Mouse (Mus musculus) limb, embryonic 15.5 days (tissue): ENCODE data around the gene Ikzf3. TPM values are rescaled to one million over a fixed set of nuclear protein-coding genes. Genes with fewer than 3 reads are reported as not detected.

Experiments used
- ATAC-seq: fragments of 200-750 bp; cut with Nextera tagmentation; 2 replicates; pipeline ENCODE4 v1.8.0; 2017; ENCODE audit warnings: low read depth, moderate TSS enrichment; ENCODE audit not compliant: insufficient number of reproducible peaks, low FRiP score, low TSS enrichment
- H3K27ac ChIP-seq: fragments of 300-500 bp; sonication (generic); 2 replicates; pipeline ENCODE4 v1.5.1; 2015; ENCODE audit warnings: moderate library complexity, mild to moderate bottlenecking, inconsistent platforms
- H3K27me3 ChIP-seq: fragments of 300-500 bp; sonication (generic); 2 replicates; pipeline ENCODE4 v1.6.1; 2015; ENCODE audit warnings: inconsistent platforms
- H3K36me3 ChIP-seq: fragments of 300-500 bp; sonication (generic); 2 replicates; pipeline ENCODE4 v1.6.1; 2015; ENCODE audit warnings: inconsistent platforms
- H3K4me1 ChIP-seq: fragments of 300-500 bp; sonication (generic); 2 replicates; pipeline ENCODE4 v1.6.1; 2015; ENCODE audit warnings: inconsistent platforms
- H3K4me2 ChIP-seq: fragments of 300-500 bp; sonication (generic); 2 replicates; pipeline ENCODE4 v1.6.1; 2015; ENCODE audit warnings: mild to moderate bottlenecking, inconsistent platforms
- H3K4me3 ChIP-seq: fragments of 300-500 bp; sonication (generic); 2 replicates; pipeline ENCODE4 v1.5.1; 2015; ENCODE audit warnings: mild to moderate bottlenecking, inconsistent platforms
- H3K9ac ChIP-seq: fragments of 300-500 bp; sonication (generic); 2 replicates; pipeline ENCODE4 v1.6.1; 2015; ENCODE audit warnings: inconsistent platforms
- H3K9me3 ChIP-seq: fragments of 300-500 bp; sonication (generic); 2 replicates; pipeline ENCODE4 v1.6.1; 2016; ENCODE audit warnings: inconsistent platforms
- WGBS: fragments of 180-500 bp; shearing (Covaris S2); methylation state at CpG from one replicate; pipeline ENCODE4 v1.1.7; 2015; 5-methylcytosine and 5-hydroxymethylcytosine counted together
- polyA plus RNA-seq: library from polyadenylated mRNA; unstranded; fragments of >200 nt; fragmentation: Nextera tagmentation; extraction: Ambion mirVana; gene quantifications from 2 replicates; pipeline ENCODE4 v1.2.1, GENCODE M21; 2015

Ikzf3 gene
- polyA plus RNA-seq, 1 experiment from 2014 or later, result 0.74 TPM

DNA sequence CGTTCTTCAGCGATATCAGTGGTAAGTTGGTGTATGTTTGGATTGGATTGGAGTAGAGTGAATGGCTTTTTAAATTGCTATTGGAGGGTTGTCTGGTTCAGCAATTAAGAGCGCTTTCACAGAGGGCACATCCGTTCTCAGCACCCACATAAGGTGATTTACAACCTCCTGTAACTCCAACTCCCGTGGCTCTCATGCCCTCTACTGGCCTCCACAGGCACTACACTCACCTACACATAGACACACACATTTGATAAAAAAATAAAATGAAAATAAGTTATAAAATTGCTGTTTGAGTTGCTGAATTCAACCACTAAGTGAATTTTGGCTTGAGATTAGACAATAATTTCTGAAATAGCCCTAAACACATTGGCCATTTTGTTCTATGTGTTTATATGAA is 5.5 kb downstream of the Ikzf3 start:
- Histone ChIP-seq H3K4me3 (no peak overlapping the region), H3K4me1 (peaks cover 2% of the 10 kb centered on the region), H3K4me2 (no peak overlapping the region), H3K36me3 (no peaks in the 10 kb centered on the region), H3K27ac (no peak overlapping the region), H3K9ac (no peak overlapping the region), H3K9me3 (no peaks in the 10 kb centered on the region), H3K27me3 (peaks cover 28% of the 10 kb centered on the region)
- WGBS, result 81% methylated on average over 5 of the region's 5 CpGs
- ATAC-seq, result no peak

DNA sequence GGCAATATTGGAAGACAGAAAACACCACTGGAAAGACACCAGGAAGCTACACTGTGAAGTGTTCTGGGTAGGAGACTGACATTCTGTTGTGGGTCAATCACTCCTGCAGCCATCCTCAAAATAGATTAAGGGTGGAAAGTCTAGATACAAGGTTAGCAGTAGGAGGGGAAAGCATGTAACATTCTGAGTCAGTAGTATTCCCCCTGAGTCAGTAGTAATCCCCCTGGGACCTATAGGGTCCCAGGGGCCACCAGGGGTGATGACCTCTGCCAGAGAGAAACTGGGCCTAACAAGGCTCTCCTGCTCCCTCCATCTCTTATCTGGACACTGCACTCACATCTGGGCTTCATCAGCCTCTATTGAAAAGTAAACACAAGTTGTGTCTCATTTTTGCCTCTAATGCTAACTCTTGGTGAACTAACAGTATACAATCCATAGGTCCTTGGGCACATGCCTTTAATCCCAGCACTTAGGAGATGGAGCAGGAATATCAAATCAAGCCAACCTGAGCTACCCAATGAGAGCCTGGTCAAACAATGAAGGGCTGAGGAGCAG is 8.3 kb downstream of the Ikzf3 start:
- H3K27me3 ChIP-seq, result peaks cover 13% of the 10 kb centered on the region
- no peak overlapping the region for H3K9ac ChIP-seq
- H3K4me1 ChIP-seq, result no peaks in the 10 kb centered on the region
- no peak overlapping the region for H3K4me3 ChIP-seq
- no peaks in the 10 kb centered on the region for H3K9me3 ChIP-seq
- H3K27ac ChIP-seq, result no peak overlapping the region
- H3K36me3 ChIP-seq, result no peaks in the 10 kb centered on the region
- no peak for ATAC-seq
- H3K4me2 ChIP-seq, result no peak overlapping the region

DNA sequence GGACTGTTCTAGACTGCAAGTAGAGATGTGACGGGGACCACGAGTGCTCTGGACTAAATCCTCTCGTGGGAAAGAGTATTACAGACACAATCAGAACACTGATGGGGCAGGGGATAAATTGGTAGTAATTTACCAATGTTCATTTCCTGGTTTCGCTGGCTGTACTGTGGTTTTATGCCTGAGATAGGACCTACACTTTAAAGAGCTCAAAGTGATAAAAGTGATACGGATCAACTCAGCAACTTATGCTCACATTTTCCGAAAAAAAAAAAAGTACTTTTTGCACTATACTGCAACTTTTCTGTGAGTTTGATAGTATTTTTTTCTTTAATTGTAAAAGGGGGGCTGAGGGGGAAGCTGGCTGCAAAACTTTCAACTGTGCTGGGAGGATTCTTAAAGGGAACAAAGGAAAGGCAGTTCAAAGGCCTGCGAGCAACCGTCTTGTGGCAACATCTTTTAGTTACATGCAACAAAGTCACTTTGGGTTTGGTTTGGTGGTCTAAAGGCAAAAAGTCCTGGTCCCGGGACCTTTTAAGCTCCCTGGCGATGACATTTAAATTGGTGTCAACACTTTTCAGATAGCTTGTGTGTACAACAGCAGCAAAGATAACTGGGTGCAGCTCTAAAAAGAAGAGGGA is 18.9 kb downstream of the Ikzf3 start:
- no peaks in the 10 kb centered on the region for H3K36me3 ChIP-seq
- H3K4me3 ChIP-seq, result no peak overlapping the region
- H3K9me3 ChIP-seq, result no peaks in the 10 kb centered on the region
- no peak overlapping the region for H3K4me2 ChIP-seq
- no peak overlapping the region for H3K27ac ChIP-seq
- no peak for ATAC-seq
- WGBS, result 79% methylated on average over 10 of the region's 10 CpGs
- no peak overlapping the region for H3K9ac ChIP-seq
- no peaks in the 10 kb centered on the region for H3K27me3 ChIP-seq
- H3K4me1 ChIP-seq, result no peaks in the 10 kb centered on the region

DNA sequence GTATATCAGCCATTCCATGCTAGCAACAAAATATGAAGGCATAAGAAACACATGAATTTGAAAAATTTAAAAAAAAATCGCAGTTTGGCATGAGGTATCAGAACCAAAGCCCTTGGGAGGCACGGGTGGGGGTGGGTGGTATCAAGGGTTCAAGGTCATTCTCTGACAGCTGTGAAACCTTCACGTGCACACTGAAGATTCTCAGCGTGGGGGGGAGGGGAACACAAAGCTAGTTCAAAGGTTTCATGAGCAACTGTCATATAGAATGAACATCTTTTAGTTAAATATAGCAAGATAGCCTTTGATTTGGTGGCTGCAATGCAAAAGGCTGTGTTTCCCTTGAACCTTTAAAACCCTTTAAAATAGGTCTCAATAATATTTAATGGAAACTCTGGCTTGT is 20.7 kb downstream of the Ikzf3 start:
- H3K4me2 ChIP-seq, result no peak overlapping the region
- H3K36me3 ChIP-seq, result no peaks in the 10 kb centered on the region
- H3K27ac ChIP-seq, result no peak overlapping the region
- WGBS, result 55% methylated on average over 4 of the region's 4 CpGs
- peaks cover 5% of the 10 kb centered on the region for H3K4me1 ChIP-seq
- H3K9me3 ChIP-seq, result no peaks in the 10 kb centered on the region
- no peaks in the 10 kb centered on the region for H3K27me3 ChIP-seq
- ATAC-seq, result no peak
- H3K4me3 ChIP-seq, result no peak overlapping the region
- no peak overlapping the region for H3K9ac ChIP-seq

DNA sequence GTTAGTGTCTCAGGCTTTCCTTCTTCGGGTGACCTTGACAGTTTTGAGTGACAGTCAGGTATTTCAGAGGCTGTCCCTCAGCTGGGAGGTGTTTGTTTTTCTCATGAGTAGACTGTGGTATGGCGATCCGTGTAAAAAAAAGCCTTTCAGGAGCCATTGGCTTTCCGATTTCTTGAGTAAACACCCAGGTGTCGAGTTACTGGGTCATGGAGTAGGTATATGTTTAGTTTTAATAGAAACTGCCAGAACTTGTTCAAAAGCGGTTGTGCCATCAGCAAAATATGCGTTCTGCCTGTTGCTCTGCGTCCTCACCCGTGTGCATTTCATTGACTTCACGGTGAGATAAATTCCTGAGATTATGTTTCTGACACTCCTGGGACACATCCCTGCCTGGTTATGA is 25.4 kb downstream of the Ikzf3 start:
- Histone ChIP-seq H3K4me3 (no peak overlapping the region), H3K4me2 (no peak overlapping the region), H3K27ac (no peak overlapping the region), H3K36me3 (no peaks in the 10 kb centered on the region), H3K27me3 (no peaks in the 10 kb centered on the region), H3K9me3 (no peaks in the 10 kb centered on the region), H3K4me1 (peaks cover 9% of the 10 kb centered on the region), H3K9ac (no peak overlapping the region)
- no peak for ATAC-seq
- WGBS, result 21% methylated on average over 10 of the region's 10 CpGs

DNA sequence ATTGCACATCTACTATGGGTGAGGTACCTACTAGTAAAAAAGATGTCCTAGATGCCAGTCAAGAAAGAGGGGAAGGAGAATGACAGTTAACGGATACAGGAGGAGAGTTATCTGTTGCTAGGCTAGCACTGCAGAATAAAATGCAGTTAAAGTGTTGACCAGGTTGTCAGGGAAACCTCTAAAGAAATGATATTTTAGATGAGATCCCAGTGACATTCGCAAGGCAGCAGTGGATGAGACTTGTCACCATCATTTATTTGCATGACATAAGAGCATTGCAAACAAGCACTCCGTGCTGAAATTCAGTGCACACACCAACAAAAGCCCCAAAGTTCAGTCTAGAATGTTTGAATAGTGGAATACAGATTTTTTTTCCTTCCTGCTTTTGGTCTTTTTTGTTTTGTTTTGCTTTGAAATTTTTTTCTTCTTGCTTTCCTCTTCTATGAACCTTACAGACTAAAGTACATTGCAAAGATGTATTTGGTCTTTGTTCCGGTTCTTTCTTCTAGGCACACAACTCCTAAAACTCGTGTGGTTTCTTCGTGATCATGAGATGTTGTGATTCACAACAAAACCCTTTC is 32.4 kb downstream of the Ikzf3 start:
- H3K4me1 ChIP-seq, result 0 out of 2 replicates have a peak, but pooled peaks cover under 1% of the 10 kb centered on the region
- no peaks in the 10 kb centered on the region for H3K36me3 ChIP-seq
- H3K9me3 ChIP-seq, result no peaks in the 10 kb centered on the region
- no peak overlapping the region for H3K4me3 ChIP-seq
- no peak overlapping the region for H3K27ac ChIP-seq
- H3K27me3 ChIP-seq, result no peaks in the 10 kb centered on the region
- no peak overlapping the region for H3K9ac ChIP-seq
- no peak overlapping the region for H3K4me2 ChIP-seq
- 78% methylated on average over 6 of the region's 6 CpGs for WGBS
- no peak for ATAC-seq

DNA sequence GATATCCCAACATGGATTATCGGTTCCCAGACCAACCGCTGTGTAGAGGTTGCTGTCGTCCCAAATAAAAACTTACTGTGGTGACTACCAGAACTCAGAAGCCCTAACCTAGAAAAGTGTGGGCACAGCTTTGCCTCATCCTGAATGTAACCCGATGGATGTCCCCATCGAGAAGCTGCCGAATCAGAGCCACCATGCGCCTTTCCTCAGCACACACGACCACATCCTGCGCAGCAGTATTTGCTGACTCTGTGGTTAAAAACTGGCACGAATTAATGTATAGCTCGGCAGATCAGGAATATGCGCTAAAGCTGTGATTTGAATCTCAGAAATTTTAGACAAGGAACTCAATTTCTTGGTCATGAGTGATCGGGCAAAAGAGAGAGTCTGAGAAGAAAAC is 33.0 kb downstream of the Ikzf3 start:
- H3K9ac ChIP-seq, result no peak overlapping the region
- H3K36me3 ChIP-seq, result no peaks in the 10 kb centered on the region
- no peaks in the 10 kb centered on the region for H3K4me1 ChIP-seq
- WGBS, result 88% methylated on average over 13 of the region's 13 CpGs
- H3K4me2 ChIP-seq, result no peak overlapping the region
- no peak for ATAC-seq
- no peak overlapping the region for H3K27ac ChIP-seq
- no peaks in the 10 kb centered on the region for H3K9me3 ChIP-seq
- no peaks in the 10 kb centered on the region for H3K27me3 ChIP-seq
- no peak overlapping the region for H3K4me3 ChIP-seq

DNA sequence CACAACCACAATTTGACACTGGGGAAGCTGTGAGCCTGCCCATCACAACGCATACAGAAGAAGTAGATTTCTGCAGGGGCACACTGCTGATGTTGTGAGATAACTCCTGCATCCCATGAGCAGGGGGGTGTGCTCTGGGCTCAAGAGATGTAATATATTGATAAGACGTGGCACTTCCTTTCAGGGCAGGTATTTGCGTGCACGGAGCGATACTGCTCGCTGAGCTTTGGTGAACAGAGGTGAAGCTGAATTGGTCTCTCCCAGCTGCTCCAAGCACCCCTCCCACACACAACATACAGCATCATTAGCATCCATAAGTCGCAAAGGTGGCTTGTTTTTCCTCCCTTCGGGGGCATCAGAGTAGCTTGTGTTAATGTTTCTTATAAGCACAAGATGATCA is 35.7 kb downstream of the Ikzf3 start:
- no peak for ATAC-seq
- 80% methylated on average over 8 of the region's 8 CpGs for WGBS
- Histone ChIP-seq H3K27me3 (no peaks in the 10 kb centered on the region), H3K4me3 (no peak overlapping the region), H3K4me2 (no peak overlapping the region), H3K4me1 (no peaks in the 10 kb centered on the region), H3K9ac (no peak overlapping the region), H3K36me3 (no peaks in the 10 kb centered on the region), H3K9me3 (no peaks in the 10 kb centered on the region), H3K27ac (no peak overlapping the region)

DNA sequence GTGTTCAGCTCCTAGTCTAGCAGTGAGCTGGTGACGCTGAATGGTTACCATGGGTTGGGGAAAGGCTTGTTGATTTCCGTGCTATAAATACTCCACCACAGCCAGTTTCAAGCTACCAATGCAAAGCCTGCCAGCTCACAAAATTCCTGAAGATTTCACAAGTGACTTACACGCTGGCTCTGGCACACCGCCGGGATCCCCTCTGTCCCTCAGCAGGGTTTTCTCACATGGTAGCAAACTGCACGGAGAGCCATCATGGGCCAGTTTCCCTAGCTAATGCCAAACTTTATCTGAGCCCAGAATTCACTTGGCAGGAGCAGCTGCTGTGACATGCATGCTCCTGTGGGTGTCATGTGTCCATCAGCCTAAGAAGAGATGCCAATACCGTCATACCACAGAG is 36.4 kb downstream of the Ikzf3 start:
- no peak for ATAC-seq
- no peaks in the 10 kb centered on the region for H3K9me3 ChIP-seq
- 67% methylated on average over 7 of the region's 7 CpGs for WGBS

DNA sequence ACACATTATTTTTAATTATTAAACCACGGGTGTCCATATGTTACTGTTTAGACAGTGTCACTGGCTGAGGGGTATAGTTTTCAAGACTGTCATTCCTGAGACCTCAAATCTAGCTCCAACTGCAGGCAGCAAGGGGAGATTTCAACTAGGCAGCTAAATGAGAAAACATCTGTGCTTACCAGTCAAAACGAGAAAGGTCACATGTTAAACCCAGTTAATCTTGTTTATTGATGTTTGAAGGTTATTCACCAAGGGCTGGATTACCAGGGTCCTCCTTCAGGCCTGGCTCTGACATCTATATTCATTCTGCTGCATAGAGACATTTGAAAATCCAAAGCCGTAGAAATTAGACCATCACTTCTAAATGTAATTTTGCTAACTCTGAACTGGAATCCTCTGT is 40.9 kb downstream of the Ikzf3 start:
- Histone ChIP-seq H3K9ac (no peak overlapping the region), H3K27ac (no peak overlapping the region), H3K27me3 (no peaks in the 10 kb centered on the region), H3K4me3 (no peak overlapping the region), H3K9me3 (no peaks in the 10 kb centered on the region), H3K36me3 (no peaks in the 10 kb centered on the region), H3K4me2 (no peak overlapping the region), H3K4me1 (no peaks in the 10 kb centered on the region)
- 42% methylated on average over 3 of the region's 3 CpGs for WGBS
- ATAC-seq, result no peak

More for the DNA sequence above, 36.4 kb downstream of the Ikzf3 start:
- H3K27me3 ChIP-seq, result no peaks in the 10 kb centered on the region
- no peaks in the 10 kb centered on the region for H3K36me3 ChIP-seq
- no peak overlapping the region for H3K9ac ChIP-seq
- no peak overlapping the region for H3K4me2 ChIP-seq
- H3K4me3 ChIP-seq, result no peak overlapping the region
- H3K27ac ChIP-seq, result no peak overlapping the region
- no peaks in the 10 kb centered on the region for H3K4me1 ChIP-seq

DNA sequence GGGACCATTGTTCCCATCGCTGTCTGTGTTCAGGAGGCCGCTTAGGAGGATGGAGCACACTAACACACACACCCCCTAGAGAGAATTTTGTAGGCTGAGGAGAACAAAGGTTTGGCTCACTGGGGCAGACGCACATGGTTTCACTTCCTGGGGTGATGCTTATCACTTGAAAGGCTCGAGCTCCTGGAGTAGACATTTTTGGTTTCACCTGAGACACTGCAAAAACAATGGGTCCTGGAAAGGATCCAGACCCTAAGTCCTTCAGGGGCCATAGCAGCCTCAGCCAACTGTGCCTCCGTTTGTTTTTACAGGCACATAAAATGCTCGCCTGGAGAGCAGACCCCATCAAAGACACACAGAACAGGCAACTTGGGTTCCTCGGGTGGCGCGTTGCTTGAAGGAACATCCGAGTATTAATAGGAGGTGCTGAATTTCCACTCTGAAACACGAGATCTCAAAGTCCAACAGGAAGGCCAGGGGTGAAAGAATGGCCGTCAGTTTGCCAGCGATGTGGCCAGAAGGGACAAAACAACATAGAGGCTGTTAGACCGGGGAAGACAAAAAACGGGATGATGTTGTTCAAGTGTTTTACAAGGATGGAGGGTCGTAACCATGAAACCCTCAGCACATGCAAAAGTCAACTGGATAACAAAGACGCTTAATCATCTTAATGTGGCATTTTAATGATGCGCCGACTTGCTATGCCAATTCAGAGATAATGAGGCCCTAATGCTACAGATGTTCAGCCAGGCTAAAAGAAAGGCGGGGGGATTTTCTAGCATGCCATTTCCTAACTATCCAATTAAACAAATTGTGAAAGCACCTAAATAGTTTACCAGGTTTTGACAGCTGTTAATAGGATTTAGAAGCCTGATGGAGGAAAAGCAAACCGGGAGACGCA is 48.2 kb downstream of the Ikzf3 start:
- WGBS, result 16% methylated on average over 22 of the region's 22 CpGs
- Histone ChIP-seq H3K27ac (no peak overlapping the region), H3K9me3 (no peaks in the 10 kb centered on the region), H3K9ac (no peak overlapping the region), H3K27me3 (peaks cover 4% of the 10 kb centered on the region; the same call in 1 of the 2 replicates), H3K4me2 (no peak overlapping the region), H3K4me1 (peaks cover 11% of the 10 kb centered on the region), H3K4me3 (no peak overlapping the region), H3K36me3 (no peaks in the 10 kb centered on the region)
- no peak for ATAC-seq

DNA sequence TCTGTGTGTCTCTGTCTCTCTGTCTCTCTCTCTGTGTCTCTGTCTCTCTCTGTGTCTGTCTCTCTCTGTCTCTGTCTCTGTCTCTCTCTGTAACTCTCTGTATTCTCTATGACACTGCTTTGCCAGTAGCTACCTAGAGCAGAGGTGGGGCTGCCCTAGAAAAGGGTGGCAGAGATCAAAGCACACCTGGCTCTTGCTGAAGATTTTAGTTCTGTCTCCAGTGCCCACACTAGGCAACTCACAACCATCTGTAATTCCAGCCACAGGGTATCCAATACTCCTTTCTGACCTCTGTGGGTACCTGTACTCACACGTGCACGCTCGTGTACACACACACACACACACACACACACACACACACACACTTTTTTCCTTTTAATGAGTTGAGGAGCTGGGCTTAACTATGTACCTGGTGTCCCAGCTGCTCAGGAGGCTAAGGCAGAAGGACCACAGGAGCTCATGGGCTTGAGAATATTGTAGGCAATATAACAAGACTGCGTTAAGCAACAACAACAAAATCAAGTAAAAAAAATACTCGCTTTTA is 50.6 kb downstream of the Ikzf3 start:
- no peaks in the 10 kb centered on the region for H3K9me3 ChIP-seq
- peaks cover 4% of the 10 kb centered on the region; the same call in 1 of the 2 replicates for H3K27me3 ChIP-seq
- no peak overlapping the region for H3K4me3 ChIP-seq
- peaks cover 11% of the 10 kb centered on the region for H3K4me1 ChIP-seq
- H3K36me3 ChIP-seq, result no peaks in the 10 kb centered on the region
- no peak overlapping the region for H3K9ac ChIP-seq
- WGBS, result 77% methylated on average over 5 of the region's 5 CpGs
- ATAC-seq, result no peak
- no peak overlapping the region for H3K27ac ChIP-seq
- H3K4me2 ChIP-seq, result no peak overlapping the region
